Mouse (Mus musculus) limb, embryonic 11.5 days (tissue): ENCODE results near the gene Pcdh15. TPM values are rescaled to one million over a fixed set of nuclear protein-coding genes. Genes with fewer than 3 reads are reported as not detected.

Experiments used
- ATAC-seq: fragments of 200-750 bp; cut with Nextera tagmentation; 2 replicates; pipeline ENCODE4 v1.8.0; 2017; ENCODE audit warnings: low read depth; ENCODE audit not compliant: insufficient number of reproducible peaks, low FRiP score, low TSS enrichment
- DNase-seq: peaks from one replicate; pipeline ENCODE4 v3.0.0-alpha.2; 2015; ENCODE audit warnings: low spot score
- H3K27ac ChIP-seq: fragments of 300-500 bp; sonication (generic); replicated peaks from 2 replicates; pipeline ENCODE4 v1.5.1; 2014; ENCODE audit warnings: low read depth, mild to moderate bottlenecking, low read length
- H3K27me3 ChIP-seq: fragments of 300-500 bp; sonication (generic); 2 replicates; pipeline ENCODE4 v1.6.1; 2014; ENCODE audit warnings: mild to moderate bottlenecking, low read length, mixed read lengths; ENCODE audit not compliant: control insufficient read depth, insufficient read depth
- H3K36me3 ChIP-seq: fragments of 300-500 bp; sonication (generic); 2 replicates; pipeline ENCODE4 v1.6.1; 2014; ENCODE audit warnings: mild to moderate bottlenecking, low read length, moderate library complexity, mixed read lengths; ENCODE audit not compliant: control insufficient read depth, insufficient read depth
- H3K4me1 ChIP-seq: fragments of 300-500 bp; sonication (generic); 2 replicates; pipeline ENCODE4 v1.6.1; 2014; ENCODE audit warnings: low read length, mixed read lengths; ENCODE audit not compliant: control insufficient read depth, insufficient read depth
- H3K4me2 ChIP-seq: fragments of 300-500 bp; sonication (generic); 2 replicates; pipeline ENCODE4 v1.6.1; 2014; ENCODE audit warnings: low read depth, mild to moderate bottlenecking, moderate library complexity; ENCODE audit not compliant: severe bottlenecking
- H3K4me3 ChIP-seq: fragments of 300-500 bp; sonication (generic); 2 replicates; pipeline ENCODE4 v1.5.1; 2014; ENCODE audit warnings: low read depth, low read length
- H3K9ac ChIP-seq: fragments of 300-500 bp; sonication (generic); 2 replicates; pipeline ENCODE4 v1.6.1; 2014; ENCODE audit warnings: mild to moderate bottlenecking, low read length
- H3K9me3 ChIP-seq: fragments of 300-500 bp; sonication (generic); 2 replicates; pipeline ENCODE4 v1.6.1; 2016; ENCODE audit warnings: low read length; ENCODE audit not compliant: control insufficient read depth
- WGBS: fragments of 180-500 bp; shearing (Covaris S2); extraction: QIAGEN DNeasy Blood & Tissue Kit; methylation state at CpG from one replicate; pipeline ENCODE4 v1.1.7; 2014; 5-methylcytosine and 5-hydroxymethylcytosine counted together
- polyA plus RNA-seq: library from polyadenylated mRNA; unstranded; fragments of >200 nt; fragmentation: Nextera tagmentation; extraction: Ambion mirVana; gene quantifications from 2 replicates; pipeline ENCODE4 v1.2.1, GENCODE M21; 2014

Gene Pcdh15
- polyA plus RNA-seq = 0.67 and 0.81 TPM in 2 replicates

DNA sequence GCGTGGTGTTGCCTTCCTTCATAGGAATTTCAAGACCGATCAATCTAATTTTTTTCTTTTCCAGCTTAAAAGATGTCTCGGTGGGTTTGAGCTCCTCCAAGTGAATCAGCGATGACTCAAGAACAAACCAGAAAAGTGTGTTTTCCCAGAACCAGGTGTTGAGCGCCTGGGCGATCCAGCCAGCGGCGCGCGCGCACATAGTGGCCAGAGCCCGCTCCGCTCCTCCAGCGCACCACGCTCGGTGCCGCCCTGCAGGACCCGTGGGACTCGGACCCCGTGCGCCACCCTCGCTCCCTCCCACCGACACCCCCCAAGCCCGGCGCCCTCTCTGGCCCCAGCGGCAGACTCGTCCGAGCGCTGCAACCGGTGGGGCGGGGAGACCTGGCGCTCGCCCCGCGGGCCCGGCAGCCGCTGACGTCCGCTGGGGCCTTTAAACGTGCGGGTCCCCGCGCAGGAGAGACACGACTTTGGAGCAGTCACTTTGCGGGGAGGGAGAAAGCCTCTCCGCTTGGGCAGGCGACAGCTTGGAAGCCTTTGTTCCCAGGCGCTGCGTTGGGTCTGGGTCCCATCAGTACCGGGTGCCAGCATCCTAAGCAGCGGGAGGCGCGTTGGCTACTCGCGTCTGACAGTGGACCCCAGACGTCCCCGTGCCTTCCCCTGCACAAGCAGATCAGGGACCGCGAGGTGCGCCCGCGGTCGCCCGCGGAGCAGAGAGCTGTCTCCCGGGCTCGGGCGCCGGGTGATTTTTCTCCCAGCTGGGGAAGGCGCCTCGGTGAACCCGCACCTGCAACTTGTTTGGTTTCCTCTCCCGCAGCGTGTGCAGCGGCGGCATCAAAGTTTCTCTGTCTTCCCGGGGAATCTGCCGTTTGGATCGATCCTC lies at the start of gene Pcdh15:
Pcdh15 (plus strand) TSS at position 377 of the 880 bp plus-strand sequence.
- H3K27ac ChIP-seq = no peak within 1 kb of the TSS
- H3K36me3 ChIP-seq = no peaks in the 10 kb centered on the region
- peak; percentile 69 for DNase-seq
- H3K27me3 ChIP-seq = peaks cover 31% of the 10 kb centered on the region
- WGBS = under 1% methylated on average over 78 of the region's 79 CpGs
- no peaks in the 10 kb centered on the region for H3K9me3 ChIP-seq
- H3K9ac ChIP-seq = peak within 1 kb of the TSS; percentile 12
- H3K4me1 ChIP-seq = peaks cover 5% of the 10 kb centered on the region; the same call in 1 of the 2 replicates
- ATAC-seq = 0 out of 2 replicates have a peak, but pooled peaks have one; percentile 37
- peak within 1 kb of the TSS; percentile 61 for H3K4me3 ChIP-seq
- H3K4me2 ChIP-seq = peak within 1 kb of the TSS; percentile 94

DNA sequence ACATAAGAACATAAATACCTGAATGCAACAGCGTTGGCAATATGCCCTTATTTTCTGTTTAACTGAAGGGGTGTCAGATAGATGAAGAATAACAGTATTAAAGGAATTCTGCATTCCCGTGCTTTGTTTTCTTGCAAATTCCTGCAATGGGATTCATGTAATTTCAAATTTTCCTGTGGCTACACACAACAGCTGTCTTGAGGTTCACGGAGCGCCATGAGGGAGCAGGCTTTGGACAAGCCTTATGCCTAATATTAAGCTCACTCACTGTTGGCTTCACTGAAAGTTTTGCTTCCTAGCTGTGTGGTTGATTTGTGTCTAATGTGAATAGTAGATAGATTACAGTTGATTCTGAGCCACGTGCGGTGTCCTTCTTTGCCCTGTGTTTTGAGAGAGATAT lies 47.1 kb upstream of the Pcdh15 start:
- no peaks in the 10 kb centered on the region for H3K27me3 ChIP-seq
- H3K9ac ChIP-seq = no peak overlapping the region
- H3K4me2 ChIP-seq = no peak overlapping the region
- H3K4me1 ChIP-seq = no peaks in the 10 kb centered on the region
- H3K4me3 ChIP-seq = no peak overlapping the region
- no peak for ATAC-seq
- no peak for DNase-seq
- no peaks in the 10 kb centered on the region for H3K9me3 ChIP-seq
- H3K27ac ChIP-seq = no peak overlapping the region
- no peaks in the 10 kb centered on the region for H3K36me3 ChIP-seq
- 87% methylated on average over 6 of the region's 6 CpGs for WGBS

DNA sequence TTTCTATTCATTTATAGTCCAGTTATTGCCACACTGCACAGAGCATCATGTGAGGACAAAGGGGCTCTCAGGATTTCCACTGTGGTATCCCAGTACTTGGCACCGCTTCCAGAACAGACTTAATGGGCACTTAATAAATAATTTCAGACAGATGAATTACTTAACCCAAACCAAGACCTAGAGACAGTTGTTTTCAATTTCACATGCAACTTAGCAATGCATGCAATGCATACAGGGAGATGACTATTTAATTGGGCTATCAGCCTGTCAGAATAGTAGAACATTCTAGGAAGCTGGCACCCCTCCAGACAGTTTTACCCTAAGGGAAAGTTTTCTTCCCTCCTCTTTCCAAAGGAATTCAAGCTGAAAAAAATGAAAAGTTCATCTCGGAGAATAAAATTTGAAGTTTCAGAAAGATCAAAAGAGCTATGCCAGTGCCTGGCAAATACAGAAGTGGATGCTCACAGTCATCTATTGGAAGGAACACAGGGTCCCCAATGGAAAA lies 39.4 kb upstream of the Pcdh15 start:
- Histone ChIP-seq H3K4me1 (no peaks in the 10 kb centered on the region), H3K36me3 (no peaks in the 10 kb centered on the region), H3K9me3 (no peaks in the 10 kb centered on the region), H3K4me2 (no peak overlapping the region), H3K27ac (no peak overlapping the region), H3K9ac (no peak overlapping the region), H3K4me3 (no peak overlapping the region), H3K27me3 (no peaks in the 10 kb centered on the region)
- ATAC-seq = no peak
- WGBS = 74% methylated on average over 2 of the region's 2 CpGs
- DNase-seq = no peak

DNA sequence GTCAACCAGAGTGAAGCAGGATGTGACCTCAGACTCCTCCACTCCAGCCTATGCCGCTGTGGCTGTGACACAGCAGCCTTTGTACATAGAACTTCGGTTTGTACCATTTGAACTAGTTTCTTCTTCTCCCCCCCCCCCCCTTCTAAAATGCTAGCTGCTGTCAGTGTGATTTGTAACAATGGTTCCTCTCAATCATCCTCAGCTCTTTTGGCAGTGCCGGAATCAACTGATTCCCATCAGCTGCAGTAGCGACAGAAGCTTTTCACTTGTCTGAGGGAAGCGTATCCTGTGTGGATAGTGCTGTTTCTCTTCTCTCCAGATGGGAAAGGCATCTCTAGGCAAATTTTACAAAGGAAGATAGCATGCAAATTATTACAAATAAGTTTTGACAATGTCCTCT lies 12.4 kb upstream of the Pcdh15 start:
- Histone ChIP-seq H3K9me3 (no peaks in the 10 kb centered on the region), H3K27me3 (no peaks in the 10 kb centered on the region), H3K9ac (no peak overlapping the region), H3K4me2 (no peak overlapping the region), H3K36me3 (no peaks in the 10 kb centered on the region), H3K27ac (no peak overlapping the region), H3K4me1 (no peaks in the 10 kb centered on the region), H3K4me3 (no peak overlapping the region)
- 81% methylated on average over 5 of the region's 5 CpGs for WGBS
- ATAC-seq (no peak), DNase-seq (no peak)

DNA sequence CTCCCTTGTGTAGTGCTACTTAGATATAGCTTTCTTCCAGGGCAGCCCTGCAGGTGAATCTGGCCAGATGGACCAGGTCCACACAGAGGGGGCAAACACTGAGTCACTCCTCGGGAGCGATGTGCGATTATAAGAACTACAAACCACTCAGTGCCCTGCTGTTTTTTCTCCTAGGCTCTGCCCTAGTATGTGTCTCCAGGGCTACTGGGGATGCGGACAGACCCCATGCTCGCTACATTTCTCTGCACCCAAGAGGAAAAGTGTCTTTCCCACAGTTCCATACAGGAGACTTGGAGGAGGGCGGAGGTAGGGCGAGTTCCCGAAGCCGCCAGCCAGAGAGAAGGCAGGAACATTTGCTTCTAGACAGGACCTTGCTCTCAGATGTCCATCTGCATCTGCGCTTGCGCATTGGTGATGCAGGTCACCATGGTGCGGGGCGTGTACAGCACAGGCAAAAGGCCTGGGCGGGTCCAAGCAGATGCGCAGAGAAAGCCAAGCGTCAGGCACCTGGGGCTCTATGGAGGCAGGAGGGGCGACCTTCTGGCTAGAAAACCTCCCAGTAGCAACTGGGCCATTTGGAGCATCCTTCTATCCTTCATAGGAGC lies 2.5 kb upstream of the Pcdh15 start:
- H3K27ac ChIP-seq = no peak overlapping the region
- H3K9me3 ChIP-seq = no peaks in the 10 kb centered on the region
- H3K4me2 ChIP-seq = peak overlapping the region; percentile 78
- H3K4me3 ChIP-seq = peak overlapping the region; percentile 32
- peak; percentile 68 for DNase-seq
- 0 out of 2 replicates have a peak, but pooled peaks have one; percentile 22 for ATAC-seq
- peaks cover 5% of the 10 kb centered on the region; the same call in 1 of the 2 replicates for H3K4me1 ChIP-seq
- peaks cover 31% of the 10 kb centered on the region for H3K27me3 ChIP-seq
- no peaks in the 10 kb centered on the region for H3K36me3 ChIP-seq
- peak overlapping the region; percentile 34; the same call in 1 of the 2 replicates for H3K9ac ChIP-seq
- WGBS = under 1% methylated on average over 17 of the region's 17 CpGs

DNA sequence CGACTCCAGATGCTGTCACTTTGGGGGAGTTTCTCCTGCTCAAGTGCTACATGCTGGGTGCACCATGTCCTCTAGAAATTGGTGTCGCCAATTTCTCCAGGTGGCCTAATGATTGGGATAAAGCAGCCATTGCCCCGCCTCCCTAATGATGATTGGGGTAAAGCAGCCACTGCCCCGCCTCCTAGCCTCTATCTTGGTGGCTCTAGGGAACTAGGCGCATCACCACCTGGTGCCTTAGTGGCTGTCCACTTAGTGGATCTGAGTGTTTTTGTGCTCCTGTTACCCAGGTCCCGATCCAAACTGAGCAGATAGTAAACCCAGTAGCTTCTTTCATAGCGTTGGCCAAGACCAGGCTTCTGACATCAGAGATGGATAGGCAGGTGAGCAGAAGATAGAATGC lies 2.0 kb upstream of the Pcdh15 start:
- Histone ChIP-seq H3K36me3 (no peaks in the 10 kb centered on the region), H3K27ac (no peak overlapping the region), H3K9ac (no peak overlapping the region), H3K27me3 (peaks cover 31% of the 10 kb centered on the region), H3K4me2 (peak overlapping the region; percentile 78), H3K4me1 (peaks cover 5% of the 10 kb centered on the region; the same call in 1 of the 2 replicates), H3K4me3 (peak overlapping the region; percentile 32), H3K9me3 (no peaks in the 10 kb centered on the region)
- no peak for DNase-seq
- ATAC-seq = 0 out of 2 replicates have a peak, but pooled peaks have one; percentile 3
- WGBS = 4% methylated on average over 7 of the region's 7 CpGs

DNA sequence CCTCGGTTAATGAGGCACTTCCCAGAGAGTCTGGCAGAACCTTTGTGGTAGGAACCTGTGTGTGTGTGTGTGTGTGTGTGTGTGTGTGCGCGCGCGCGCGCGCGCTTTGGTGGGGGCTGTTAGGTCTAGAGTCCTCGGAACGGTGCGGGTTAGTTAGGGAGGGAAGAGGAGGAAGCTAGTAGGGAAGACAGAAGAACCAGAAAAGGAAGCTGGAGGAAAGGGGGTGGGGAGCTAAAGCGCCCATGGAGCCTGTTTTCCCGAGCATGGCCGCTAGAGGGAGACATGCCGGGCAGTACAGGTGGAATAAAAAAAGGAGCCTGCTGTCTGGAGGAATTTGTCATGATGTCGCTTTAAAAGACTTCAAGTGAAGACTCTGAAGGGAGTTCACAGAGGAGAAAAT lies 1.2 kb upstream of the Pcdh15 start:
- no peak for ATAC-seq
- 1% methylated on average over 17 of the region's 17 CpGs for whole genome bisulfite sequencing
- Histone ChIP-seq H3K27ac (no peak overlapping the region), H3K9me3 (no peaks in the 10 kb centered on the region), H3K4me3 (no peak overlapping the region), H3K27me3 (peaks cover 31% of the 10 kb centered on the region), H3K4me1 (peaks cover 5% of the 10 kb centered on the region; the same call in 1 of the 2 replicates), H3K4me2 (peak overlapping the region; percentile 31), H3K9ac (no peak overlapping the region), H3K36me3 (no peaks in the 10 kb centered on the region)
- DNase-seq = peak; percentile 87

DNA sequence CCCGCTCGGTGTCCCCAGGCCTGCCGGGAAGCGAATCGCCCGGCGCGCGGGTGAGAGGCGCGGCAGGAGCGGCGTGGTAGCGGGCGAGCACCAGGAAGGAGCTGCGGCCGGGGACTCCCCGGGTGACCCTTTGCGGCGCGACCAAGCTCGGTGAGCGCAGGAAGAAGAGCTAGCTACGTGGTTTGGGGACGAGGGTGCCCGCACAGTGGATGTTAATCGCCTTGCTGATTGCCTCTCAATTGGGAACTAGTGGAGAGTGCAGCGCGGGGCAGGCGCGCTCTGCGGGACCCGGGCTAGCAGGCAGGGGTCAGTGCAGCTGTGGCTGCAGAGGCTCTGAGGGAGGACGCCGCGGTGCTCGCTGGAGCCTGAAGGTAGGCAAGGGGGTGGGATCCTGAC lies 702 bp downstream of the Pcdh15 start:
- H3K9me3 ChIP-seq = no peaks in the 10 kb centered on the region
- peak overlapping the region; percentile 12 for H3K9ac ChIP-seq
- H3K36me3 ChIP-seq = no peaks in the 10 kb centered on the region
- peaks cover 31% of the 10 kb centered on the region for H3K27me3 ChIP-seq
- peak overlapping the region; percentile 61 for H3K4me3 ChIP-seq
- H3K4me1 ChIP-seq = peaks cover 5% of the 10 kb centered on the region; the same call in 1 of the 2 replicates
- peak overlapping the region; percentile 94 for H3K4me2 ChIP-seq
- ATAC-seq (peak; percentile 78), DNase-seq (peak; percentile 73)
- WGBS = under 1% methylated on average over 37 of the region's 37 CpGs
- no peak overlapping the region for H3K27ac ChIP-seq
